Mouse (Mus musculus) heart, adult 2 months (tissue): ENCODE results near the gene Ednrb.

Experiments used
- CTCF ChIP-seq: fragments of 200-600 bp; IDR thresholded peaks from 2 replicates; pipeline ENCODE4 v1.8.1; 2022; ENCODE audit warnings: antibody characterized with exemption, mild to moderate bottlenecking, moderate library complexity
- EP300 ChIP-seq: fragments of 200-500 bp; IDR thresholded peaks from 2 replicates; pipeline ENCODE4 v1.6.1; 2011; ENCODE audit warnings: low read depth, low read length, control low read depth; ENCODE audit not compliant: insufficient read depth
- POLR2A ChIP-seq: fragments of 200-500 bp; IDR thresholded peaks from 2 replicates; pipeline ENCODE4 v1.6.1; 2011; ENCODE audit warnings: mild to moderate bottlenecking, low read depth, low read length, control low read depth; ENCODE audit not compliant: insufficient read depth

DNA sequence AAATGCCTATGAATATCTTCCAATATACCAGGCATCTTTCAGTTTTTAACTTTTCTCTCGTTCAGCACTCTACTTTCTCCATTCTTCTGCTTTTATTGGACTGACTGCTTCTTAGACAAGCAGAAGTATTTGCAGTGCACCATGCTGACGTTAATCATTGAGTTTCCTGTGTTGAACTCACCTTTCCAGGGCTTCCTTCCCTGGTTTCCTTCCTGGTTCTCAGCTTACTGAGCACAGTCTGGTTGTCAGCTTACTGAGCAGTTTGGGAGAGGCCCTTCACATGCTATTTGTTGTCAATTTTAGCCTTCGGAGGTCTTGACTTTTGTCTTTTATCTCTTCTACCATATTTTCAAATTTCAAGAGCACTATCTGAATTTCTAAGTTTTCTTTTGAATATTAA lies 31.0 kb downstream of the Ednrb start:
- TF ChIP-seq POLR2A (peak; percentile 31; the same call in 1 of the 2 replicates), CTCF (no peak), EP300 (no peak)
